In genomic region chr16:57243205-57243857, GRCm38 (mm10) we compare ENCODE assay signal across 8 mouse cellular contexts. TPM values are rescaled to one million over a fixed set of nuclear protein-coding genes. Genes with fewer than 3 reads are reported as not detected.
DNase-seq lines count a peak whose midpoint lies in the region; ATAC-seq and TF ChIP-seq lines count a peak whose summit lies in the region.

No protein-coding gene starts in this region.

- H3K4me1 ChIP-seq in CH12.LX (ENCODE audit: control insufficient read depth in 1 of 2, insufficient read depth in 2 of 2), result peaks cover 5 to 18% of the 10 kb centered on the region in 2 experiments; a peak in 3 of 4 replicates
- H3K4me1 ChIP-seq in heart, embryonic 15.5 days (replicated peaks), result no peaks in the 10 kb centered on the region
- H3K4me1 ChIP-seq in limb, embryonic 13.5 days, result peaks cover 4% of the 10 kb centered on the region; the same call in 1 of the 2 replicates
- H3K4me1 ChIP-seq in stomach, embryonic 16.5 days (ENCODE audit: control insufficient read depth, insufficient read depth, low read length), result no peaks in the 10 kb centered on the region
- H3K4me1 ChIP-seq in liver, embryonic 11.5 days (replicated peaks; ENCODE audit: control insufficient read depth, insufficient read depth, low read length), result no peaks in the 10 kb centered on the region

- TF ChIP-seq CTCF in gastrocnemius, adult 2 months (IDR thresholded peaks at IDR 0.05), result 0 out of 2 replicates have a peak, but pooled peaks have one; percentile 18
- TF ChIP-seq CTCF in CH12.LX (conservative IDR thresholded peaks at IDR 0.05 in 1 of 2, IDR thresholded peaks at IDR 0.05 in 1 of 2; ENCODE audit: low read depth in 2 of 2, low read length in 2 of 2), result peak in 1 of 2 experiments; percentile 75; a peak in 2 of 4 replicates

- 50% methylated on average over 10 of the region's 10 CpGs for WGBS in heart, embryonic 15.5 days
- WGBS in limb, embryonic 13.5 days, result 24% methylated on average over 10 of the region's 10 CpGs
- WGBS in stomach, embryonic 16.5 days, result 41% methylated on average over 10 of the region's 10 CpGs
- WGBS in liver, embryonic 11.5 days, result 49% methylated on average over 10 of the region's 10 CpGs

- dilution Hi-C loops in CH12.LX (cut with MboI; ENCODE audit: extremely low pct_ligation_motif_present, extremely low pct_unique_long_range_greater_than_20kb, low sequenced_read_pairs), result loop anchor here (25.0 kb wide), 1 partner anchor 369 kb away; the partner anchor contains the start of gene Cmss1

- intact Hi-C loops in gastrocnemius, adult 2 months (cut with DNase I), result loop anchor here (5.0 kb wide), 3 partner anchors 79 to 349 kb away; no protein-coding TSS in a partner anchor

- H3K9ac ChIP-seq in CH12.LX (ENCODE audit: insufficient read depth, low read depth), result no peak overlapping the region
- no peak overlapping the region for H3K9ac ChIP-seq in heart, embryonic 15.5 days
- no peak overlapping the region for H3K9ac ChIP-seq in limb, embryonic 13.5 days
- 0 out of 2 replicates have a peak overlapping the region, but pooled peaks have one; percentile 4 for H3K9ac ChIP-seq in stomach, embryonic 16.5 days (ENCODE audit: low read length)
- no peak overlapping the region for H3K9ac ChIP-seq in liver, embryonic 11.5 days (ENCODE audit: low read depth, low read length)

- no peaks in the 10 kb centered on the region for H3K36me3 ChIP-seq in CH12.LX (replicated peaks in 1 of 2; ENCODE audit: control insufficient read depth in 1 of 2, insufficient read depth in 1 of 2, low read length in 1 of 2)
- no peaks in the 10 kb centered on the region for H3K36me3 ChIP-seq in heart, embryonic 15.5 days
- no peaks in the 10 kb centered on the region for H3K36me3 ChIP-seq in limb, embryonic 13.5 days
- H3K36me3 ChIP-seq in stomach, embryonic 16.5 days (ENCODE audit: control insufficient read depth, insufficient read depth, low read length), result no peaks in the 10 kb centered on the region
- H3K36me3 ChIP-seq in liver, embryonic 11.5 days (ENCODE audit: control insufficient read depth, insufficient read depth, low read length), result no peaks in the 10 kb centered on the region

- TF ChIP-seq EP300 in CH12.LX (IDR thresholded peaks at IDR 0.05; ENCODE audit: low read length), result no peak

- in situ Hi-C loops in CH12.LX (cut with MboI; ENCODE audit: low pct_ligation_motif_present, low pct_unique_long_range_greater_than_20kb, low sequenced_read_pairs), result loop anchor here (10.0 kb wide), 1 partner anchor 301 kb away; no protein-coding TSS in a partner anchor

- no peak for TF ChIP-seq POLR2A in CH12.LX (IDR thresholded peaks at IDR 0.05; ENCODE audit: low read depth, low read length)

- no peaks in the 10 kb centered on the region for H3K79me2 ChIP-seq in CH12.LX (replicated peaks; ENCODE audit: control insufficient read depth, extremely low read depth, insufficient read depth, poor library complexity, severe bottlenecking)

- ATAC-seq in heart, embryonic 15.5 days (replicated peaks; ENCODE audit: insufficient number of reproducible peaks, insufficient read depth, low FRiP score, low read depth), result peak; percentile 53; the same call in 1 of the 2 replicates
- ATAC-seq in limb, embryonic 13.5 days (ENCODE audit: low FRiP score, low read depth), result peak; percentile 69
- peak; percentile 69; the same call in 1 of the 2 replicates for ATAC-seq in stomach, embryonic 16.5 days (ENCODE audit: insufficient read depth, low FRiP score)
- ATAC-seq in liver, embryonic 11.5 days (replicated peaks; ENCODE audit: low FRiP score), result no peak

- H3K27me3 ChIP-seq in CH12.LX (replicated peaks), result no peaks in the 10 kb centered on the region
- no peaks in the 10 kb centered on the region for H3K27me3 ChIP-seq in heart, embryonic 15.5 days
- H3K27me3 ChIP-seq in limb, embryonic 13.5 days, result no peaks in the 10 kb centered on the region
- no peaks in the 10 kb centered on the region for H3K27me3 ChIP-seq in stomach, embryonic 16.5 days (ENCODE audit: control insufficient read depth, insufficient read depth, low read length)
- H3K27me3 ChIP-seq in liver, embryonic 11.5 days (replicated peaks; ENCODE audit: control insufficient read depth, insufficient read depth, low read length), result no peaks in the 10 kb centered on the region

- no peaks in the 10 kb centered on the region for H3K9me3 ChIP-seq in CH12.LX (replicated peaks; ENCODE audit: low read length)
- no peaks in the 10 kb centered on the region for H3K9me3 ChIP-seq in heart, embryonic 15.5 days (replicated peaks)
- no peaks in the 10 kb centered on the region for H3K9me3 ChIP-seq in limb, embryonic 13.5 days
- no peaks in the 10 kb centered on the region for H3K9me3 ChIP-seq in stomach, embryonic 16.5 days (replicated peaks; ENCODE audit: control insufficient read depth, low read length)
- H3K9me3 ChIP-seq in liver, embryonic 11.5 days (ENCODE audit: control insufficient read depth, low read length), result no peaks in the 10 kb centered on the region

- no peak overlapping the region for H3K4me3 ChIP-seq in gastrocnemius, adult 2 months
- no peak overlapping the region for H3K4me3 ChIP-seq in CH12.LX (replicated peaks in 1 of 3; ENCODE audit: low read depth in 2 of 3, low read length in 2 of 3, poor library complexity in 1 of 3)
- no peak overlapping the region for H3K4me3 ChIP-seq in heart, embryonic 15.5 days
- H3K4me3 ChIP-seq in limb, embryonic 13.5 days, result no peak overlapping the region
- no peak overlapping the region for H3K4me3 ChIP-seq in stomach, embryonic 16.5 days (replicated peaks; ENCODE audit: low read length)
- no peak overlapping the region for H3K4me3 ChIP-seq in liver, embryonic 11.5 days (ENCODE audit: low read depth, low read length)

- peak overlapping the region; percentile 60 for H3K4me2 ChIP-seq in CH12.LX (ENCODE audit: insufficient read depth, low read depth, poor library complexity, severe bottlenecking)
- H3K4me2 ChIP-seq in heart, embryonic 15.5 days, result no peak overlapping the region
- H3K4me2 ChIP-seq in limb, embryonic 13.5 days (replicated peaks), result 0 out of 2 replicates have a peak overlapping the region, but pooled peaks have one; percentile 3
- no peak overlapping the region for H3K4me2 ChIP-seq in stomach, embryonic 16.5 days (ENCODE audit: low read depth, low read length)
- no peak overlapping the region for H3K4me2 ChIP-seq in liver, embryonic 11.5 days

- H3K27ac ChIP-seq in gastrocnemius, adult 2 months, result peak overlapping the region; percentile 38; the same call in 1 of the 2 replicates
- no peak overlapping the region for H3K27ac ChIP-seq in CH12.LX (ENCODE audit: insufficient read depth, low read depth)
- no peak overlapping the region for H3K27ac ChIP-seq in heart, embryonic 15.5 days
- H3K27ac ChIP-seq in limb, embryonic 13.5 days, result no peak overlapping the region
- no peak overlapping the region; the same call in 1 of the 2 replicates for H3K27ac ChIP-seq in stomach, embryonic 16.5 days (ENCODE audit: low read length)
- no peak overlapping the region for H3K27ac ChIP-seq in liver, embryonic 11.5 days (ENCODE audit: low read depth, low read length)

- peak; percentile 82 for TF ChIP-seq RAD21 in CH12.LX (IDR thresholded peaks at IDR 0.05; ENCODE audit: low read depth, low read length)

- DNase-seq in gastrocnemius, adult 2 months, result peak; percentile 30
- no peak for DNase-seq in gastrocnemius, postnatal 10 days
- DNase-seq in CH12.LX (ENCODE audit: extremely low read depth), result no peak
- no peak for DNase-seq in cerebellum, adult 18-20 months
- DNase-seq in liver, embryonic 11.5 days (ENCODE audit: low spot score), result no peak

TF ChIP-seq in CH12.LX, 34 proteins besides CTCF, POLR2A, EP300 and RAD21 (continues in another document):
- no peak for TF ChIP-seq UBTF (IDR thresholded peaks at IDR 0.05; ENCODE audit: low read depth, low read length)
- TF ChIP-seq MYC (IDR thresholded peaks at IDR 0.05; ENCODE audit: low read depth, low read length), result 0 out of 2 replicates have a peak, but pooled peaks have one; percentile 36
- no peak; the same call in 1 of the 2 replicates for TF ChIP-seq BHLHE40 (IDR thresholded peaks at IDR 0.05; ENCODE audit: low read depth, low read length)
- TF ChIP-seq MAX (IDR thresholded peaks at IDR 0.05; ENCODE audit: low read length), result no peak
- peak; percentile 46; the same call in 1 of the 2 replicates for TF ChIP-seq ELF1 (IDR thresholded peaks at IDR 0.05; ENCODE audit: low read depth, low read length)
- 0 out of 2 replicates have a peak, but pooled peaks have one; percentile 5 for TF ChIP-seq MEF2A (IDR thresholded peaks at IDR 0.05; ENCODE audit: borderline replicate concordance, low read depth, low read length)
- TF ChIP-seq ZC3H11A (IDR thresholded peaks at IDR 0.05; ENCODE audit: low read depth, low read length), result peak; percentile 22; the same call in 1 of the 2 replicates
- no peak for TF ChIP-seq HCFC1 (IDR thresholded peaks at IDR 0.05; ENCODE audit: low read depth, low read length)
- no peak for TF ChIP-seq NELFE (IDR thresholded peaks at IDR 0.05; ENCODE audit: low read depth, low read length)
- TF ChIP-seq JUN (IDR thresholded peaks at IDR 0.05; ENCODE audit: insufficient read depth, low read depth, low read length), result no peak
- peak; percentile 51; the same call in 1 of the 2 replicates for TF ChIP-seq MXI1 (IDR thresholded peaks at IDR 0.05; ENCODE audit: low read depth, low read length)
- peak; percentile 28; the same call in 1 of the 2 replicates for TF ChIP-seq MAFK (IDR thresholded peaks at IDR 0.05; ENCODE audit: insufficient replicate concordance, low read length)

RNA-seq across cellular contexts. Expression of gene Tbc1d23, which starts 12.0 kb away (rescaled TPM):
- total RNA-seq in gastrocnemius, adult 2 months (2021), result 10 to 100 TPM; 19.2 to 19.5 TPM
- total RNA-seq in gastrocnemius, postnatal 10 days (2021), result 10 to 100 TPM; 24.6 to 29.0 TPM
- 21.2 and 24.4 TPM in 2 replicates for total RNA-seq in CH12.LX (2012; rRNA removed)
- total RNA-seq in CH12.LX (2014; rRNA removed), result 38.8 and 42.5 TPM in 2 replicates
- 24.7 and 31.5 TPM in 2 replicates for polyA plus RNA-seq in CH12.LX (2012; ENCODE audit: insufficient read length, low read depth)
- polyA plus RNA-seq in heart, embryonic 15.5 days (2015; fragmentation: Nextera tagmentation; extraction: Ambion mirVana), result 17.1 and 17.5 TPM in 2 replicates
- 30.9 and 35.3 TPM in 2 replicates for polyA plus RNA-seq in limb, embryonic 13.5 days (2015; fragmentation: Nextera tagmentation; extraction: Ambion mirVana)
- 27.8 and 27.9 TPM in 2 replicates for polyA plus RNA-seq in stomach, embryonic 16.5 days (2015; fragmentation: Nextera tagmentation; extraction: Ambion mirVana)
- 13.4 and 14.2 TPM in 2 replicates for polyA plus RNA-seq in liver, embryonic 11.5 days (2014; fragmentation: Nextera tagmentation; extraction: Ambion mirVana)

RNA-seq across cellular contexts. Expression of gene Tmem30c, which starts 49.3 kb away (rescaled TPM):
- total RNA-seq in gastrocnemius, adult 2 months (2021), result not detected
- not detected for total RNA-seq in gastrocnemius, postnatal 10 days (2021)
- total RNA-seq in CH12.LX (2012; rRNA removed) (not detected in 2 replicates), CH12.LX (2014; rRNA removed) (0.07 TPM in 1 of 2 replicates, not detected in the other)
- polyA plus RNA-seq in CH12.LX (2012; ENCODE audit: insufficient read length, low read depth), result 0.16 TPM in 2 replicates
- not detected in 2 replicates for polyA plus RNA-seq in heart, embryonic 15.5 days (2015; fragmentation: Nextera tagmentation; extraction: Ambion mirVana)
- 0.11 and 0.17 TPM in 2 replicates for polyA plus RNA-seq in limb, embryonic 13.5 days (2015; fragmentation: Nextera tagmentation; extraction: Ambion mirVana)
- polyA plus RNA-seq in stomach, embryonic 16.5 days (2015; fragmentation: Nextera tagmentation; extraction: Ambion mirVana), result 0.08 TPM in 1 of 2 replicates, not detected in the other
- 0.13 TPM in 1 of 2 replicates, not detected in the other for polyA plus RNA-seq in liver, embryonic 11.5 days (2014; fragmentation: Nextera tagmentation; extraction: Ambion mirVana)

Comparison
In these comparisons a context has a peak if more than half of its experiments do, and no peak if none do; other contexts are left out.
1. H3K4me2 ChIP-seq: peak in CH12.LX (single experiment) and limb, embryonic 13.5 days (single experiment); none in heart, embryonic 15.5 days (single experiment), stomach, embryonic 16.5 days (single experiment) and liver, embryonic 11.5 days (single experiment).